Mouse (Mus musculus) hematopoietic stem cell, adult 5-6 weeks (primary cell): ENCODE results near the gene Rassf6. TPM values are rescaled to one million over a fixed set of nuclear protein-coding genes. Genes with fewer than 3 reads are reported as not detected.

Experiments
- total RNA-seq: library from RNA; stranded (forward); fragments of 172-1452, 232-1000 nt; gene quantifications from 2 replicates; pipeline ENCODE4 v1.2.3, GENCODE M21; 2017

The Rassf6 gene
- total RNA-seq, 1 experiment from 2014 or later: 2.0 TPM

Other genes starting within 250 kb of the Rassf6 start
- gene Alb, start 179.8 kb downstream of the Rassf6 start, total RNA-seq: not detected in 2 replicates
- 1.8 and 5.0 TPM in 2 replicates for gene Afp, start 149.9 kb downstream of the Rassf6 start, total RNA-seq
- gene Afm, start 121.7 kb downstream of the Rassf6 start, total RNA-seq: 0.15 and 0.25 TPM in 2 replicates
- gene 5830473C10Rik, start 79.5 kb downstream of the Rassf6 start, total RNA-seq: not detected in 2 replicates
- not detected in 2 replicates for gene Cxcl5, start 118.7 kb upstream of the Rassf6 start, total RNA-seq
- gene Ppbp, start 127.9 kb upstream of the Rassf6 start, total RNA-seq: 0.75 and 5.4 TPM in 2 replicates
- gene Pf4, start 131.8 kb upstream of the Rassf6 start, total RNA-seq: 41.8 and 64.8 TPM in 2 replicates
- 0.69 TPM in 1 of 2 replicates, not detected in the other for gene Cxcl3, start 145.4 kb upstream of the Rassf6 start, total RNA-seq
- gene Cxcl15, start 153.9 kb upstream of the Rassf6 start, total RNA-seq: 0.13 TPM in 1 of 2 replicates, not detected in the other